Mouse (Mus musculus) gastrocnemius, adult 2 months (tissue): ENCODE data around the gene Hivep3. TPM values are rescaled to one million over a fixed set of nuclear protein-coding genes. Genes with fewer than 3 reads are reported as not detected.

Experiments used
- DNase-seq: peaks from one replicate; pipeline ENCODE4 v3.0.0; 2022
- H3K27ac ChIP-seq: fragments of 200-600 bp; 2 replicates; pipeline ENCODE4 v1.8.1; 2022; ENCODE audit warnings: mild to moderate bottlenecking
- H3K4me3 ChIP-seq: fragments of 200-600 bp; 2 replicates; pipeline ENCODE4 v1.8.1; 2022; ENCODE audit warnings: mild to moderate bottlenecking, moderate library complexity
- CTCF ChIP-seq: fragments of 200-600 bp; IDR thresholded peaks from 2 replicates; pipeline ENCODE4 v1.8.1; 2022; ENCODE audit warnings: antibody characterized with exemption, mild to moderate bottlenecking, moderate library complexity
- intact Hi-C: fragments of 180-260 bp; cut with DNase I; formaldehyde crosslinking; loops from one replicate; pipeline ENCODE4 v1.15.1; 2025
- total RNA-seq, 2 experiments: library from RNA; stranded (reverse); gene quantifications; 2 replicates each; pipeline ENCODE4 v1.2.3; 2021

Gene Hivep3
- total RNA-seq, 2 experiments from 2014 or later: 1.7 to 3.5 TPM

DNA sequence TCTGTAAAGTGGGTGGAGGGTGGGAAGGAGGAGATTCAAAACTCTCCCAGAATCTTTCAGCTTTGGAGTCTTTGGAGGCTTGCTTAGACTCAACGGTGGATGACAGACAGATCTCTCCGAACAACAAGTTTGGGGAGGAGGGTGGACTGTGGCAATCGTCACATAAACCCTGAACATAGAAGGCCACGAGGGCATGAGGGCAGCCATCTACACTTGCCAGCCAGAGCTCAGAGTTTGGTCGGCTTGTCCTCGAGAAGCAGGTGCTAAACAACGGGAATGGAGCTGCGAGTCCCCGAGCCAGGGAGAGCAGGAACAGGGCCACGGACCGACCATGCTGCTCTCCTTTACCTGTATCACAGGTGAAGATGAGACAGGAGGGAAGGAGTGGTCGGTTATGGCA, 242.2 kb downstream of the Hivep3 start:
- no peak for DNase-seq
- intact Hi-C loops: no loop called here
- Histone ChIP-seq H3K27ac (no peak overlapping the region), H3K4me3 (no peak overlapping the region)
- TF ChIP-seq CTCF: no peak

DNA sequence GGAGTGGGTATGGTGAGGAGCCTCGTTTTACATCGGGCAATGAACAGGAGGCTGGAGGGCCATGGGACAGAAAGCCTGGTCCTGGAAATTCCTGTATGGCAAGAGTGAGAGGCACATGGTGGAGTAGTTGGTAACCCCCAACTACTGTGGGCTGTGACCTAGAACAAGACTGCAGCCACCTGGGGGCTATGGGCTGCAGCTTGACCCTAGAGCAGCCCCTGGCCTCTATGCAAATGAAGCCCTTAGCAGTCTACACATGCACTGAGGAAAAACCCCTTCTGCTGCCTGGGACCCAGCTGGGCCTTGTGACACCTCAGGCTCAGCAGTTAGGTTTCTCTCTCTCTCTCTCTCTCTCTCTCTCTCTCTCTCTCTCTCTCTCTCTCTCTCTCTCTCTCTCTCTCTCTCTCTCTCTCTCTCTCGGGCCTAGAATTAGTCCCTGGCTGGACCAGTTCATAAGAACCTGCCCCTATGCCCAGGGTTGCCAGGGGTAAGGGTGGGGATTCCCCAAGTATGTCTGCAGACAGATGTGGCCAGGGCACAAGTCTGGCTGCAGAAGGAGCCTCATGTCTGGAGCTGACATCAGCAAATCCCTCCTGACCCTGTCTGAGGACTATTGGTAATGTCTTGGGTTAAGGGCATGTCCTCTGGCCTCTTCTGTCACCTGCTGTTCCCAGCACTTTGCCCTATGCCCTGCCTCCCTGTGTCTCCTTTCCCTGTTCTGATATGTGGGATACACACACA, 243.0 kb downstream of the Hivep3 start:
- no peak overlapping the region for H3K4me3 ChIP-seq
- DNase-seq: no peak
- intact Hi-C loops: no loop called here
- TF ChIP-seq CTCF: no peak
- H3K27ac ChIP-seq: no peak overlapping the region

- DNase-seq: no peak
- Histone ChIP-seq H3K27ac (no peak overlapping the region), H3K4me3 (no peak overlapping the region)
- TF ChIP-seq CTCF: no peak
- intact Hi-C loops: no loop called here
These were observed 244.4 kb downstream of the Hivep3 start for GRCm38 (mm10) chr4:119977817-119978491.

- TF ChIP-seq CTCF: no peak
- intact Hi-C loops: no loop called here
- DNase-seq: no peak
- Histone ChIP-seq H3K27ac (no peak overlapping the region), H3K4me3 (no peak overlapping the region)
These were observed 245.8 kb downstream of the Hivep3 start for GRCm38 (mm10) chr4:119979238-119979829.

DNA sequence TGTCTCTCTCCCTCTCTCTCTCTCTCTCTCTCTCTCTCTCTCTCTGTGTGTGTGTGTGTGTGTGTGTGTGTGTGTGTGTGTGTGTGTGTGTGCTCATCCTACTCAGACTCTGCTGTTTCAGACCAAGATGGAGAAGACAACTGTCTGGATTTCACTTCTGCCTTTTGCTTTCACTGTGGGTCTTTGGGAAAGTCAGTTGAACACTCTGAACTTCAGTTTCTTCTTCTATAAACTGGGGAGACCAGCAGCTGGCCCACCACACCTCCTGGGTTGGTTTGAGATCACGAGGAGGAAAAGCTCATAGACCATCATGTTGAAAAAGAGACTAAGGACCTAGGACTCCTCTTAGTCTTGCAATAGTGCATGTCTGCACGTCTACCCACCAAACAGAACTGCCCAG, 246.3 kb downstream of the Hivep3 start:
- intact Hi-C loops: no loop called here
- no peak for DNase-seq
- Histone ChIP-seq H3K27ac (no peak overlapping the region), H3K4me3 (no peak overlapping the region)
- no peak for TF ChIP-seq CTCF

DNA sequence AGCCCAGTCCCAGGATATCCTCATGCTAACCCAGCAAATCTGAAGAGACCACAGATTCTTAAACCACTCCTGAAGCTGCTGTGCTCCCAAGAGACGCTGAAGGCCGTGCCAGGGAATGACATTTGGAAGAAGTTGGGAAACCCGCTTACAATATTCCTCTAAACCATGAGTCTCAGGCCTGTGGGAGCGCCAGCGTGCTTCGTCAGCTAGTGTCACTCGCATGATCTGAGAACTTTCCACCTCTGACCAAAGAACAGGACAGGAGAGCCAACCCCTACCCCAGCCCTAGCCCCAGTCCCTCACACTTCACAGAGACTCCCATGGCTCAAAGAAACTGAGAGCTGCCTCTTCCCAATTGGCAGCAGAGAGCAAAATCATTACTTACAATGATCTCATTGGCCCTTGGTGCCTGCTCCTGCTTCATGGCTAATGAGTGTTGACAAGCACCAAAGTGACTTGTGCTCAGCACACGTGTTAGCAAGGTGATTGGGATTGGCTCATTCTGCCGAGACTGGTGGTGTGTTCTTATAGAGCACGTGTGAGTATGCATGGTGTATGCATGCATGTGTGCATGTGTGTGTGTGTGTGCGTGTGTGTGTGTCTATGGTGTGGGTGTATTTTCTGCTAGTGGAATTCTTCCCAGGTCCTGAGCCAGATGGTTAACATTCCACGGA, 247.6 kb downstream of the Hivep3 start:
- no peak for TF ChIP-seq CTCF
- H3K4me3 ChIP-seq: no peak overlapping the region
- H3K27ac ChIP-seq: no peak overlapping the region
- DNase-seq: no peak
- intact Hi-C loops: no loop called here

DNA sequence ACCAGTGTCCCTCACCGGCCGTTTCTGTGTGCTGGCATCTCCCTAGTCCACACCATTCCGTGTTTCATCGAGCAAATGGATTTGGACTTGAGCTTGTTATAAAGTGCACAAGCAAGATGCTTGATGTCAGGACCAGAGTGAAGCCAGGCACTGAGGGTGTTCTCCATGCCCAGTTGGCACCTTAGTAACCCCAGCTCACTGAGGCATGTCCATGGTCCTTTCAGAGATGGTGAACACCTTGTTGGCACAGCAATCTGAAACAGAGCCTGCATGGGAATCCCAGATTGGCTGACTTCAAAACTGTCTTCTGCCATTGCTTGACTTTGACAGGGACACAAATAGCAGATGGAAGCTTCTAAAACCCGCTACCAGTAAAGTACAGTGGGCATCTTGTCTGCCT, 252.5 kb downstream of the Hivep3 start:
- no peak overlapping the region for H3K4me3 ChIP-seq
- DNase-seq: no peak
- intact Hi-C loops: no loop called here
- TF ChIP-seq CTCF: no peak
- no peak overlapping the region for H3K27ac ChIP-seq

DNA sequence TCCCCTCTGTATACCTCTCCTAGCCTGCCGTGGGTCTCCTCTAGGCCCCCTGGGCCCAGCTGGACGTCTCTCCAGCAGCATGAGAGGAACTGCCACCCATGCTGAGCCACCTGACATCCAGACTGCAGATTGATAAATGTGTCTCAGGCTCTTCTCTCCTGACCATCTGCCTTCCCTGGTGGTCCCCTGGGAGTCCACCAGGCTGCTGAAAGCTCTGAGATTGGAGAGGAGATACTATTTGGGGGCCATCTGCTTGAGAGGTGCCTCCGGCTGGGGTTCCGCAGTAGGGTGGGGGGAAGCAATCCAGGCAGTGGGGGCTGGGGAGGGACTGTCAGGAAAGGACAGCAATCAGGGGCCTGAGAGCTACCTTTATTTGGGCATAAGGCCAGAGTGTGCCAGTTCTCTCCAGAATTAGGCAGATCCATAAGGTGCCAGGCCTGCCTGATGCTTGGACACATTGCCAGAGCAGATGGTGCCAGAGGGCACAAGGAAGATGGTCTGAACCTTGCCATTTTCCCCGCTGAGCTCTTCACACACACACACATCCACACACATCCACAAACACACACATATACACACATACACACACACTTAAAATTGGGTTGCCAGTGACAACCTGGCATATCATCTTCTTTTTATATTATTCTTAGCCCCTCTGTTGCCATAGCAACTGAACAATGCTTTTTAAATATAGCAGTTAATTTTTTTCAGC, 253.2 kb downstream of the Hivep3 start:
- DNase-seq: no peak
- H3K4me3 ChIP-seq: no peak overlapping the region
- intact Hi-C loops: no loop called here
- H3K27ac ChIP-seq: no peak overlapping the region
- TF ChIP-seq CTCF: no peak

DNA sequence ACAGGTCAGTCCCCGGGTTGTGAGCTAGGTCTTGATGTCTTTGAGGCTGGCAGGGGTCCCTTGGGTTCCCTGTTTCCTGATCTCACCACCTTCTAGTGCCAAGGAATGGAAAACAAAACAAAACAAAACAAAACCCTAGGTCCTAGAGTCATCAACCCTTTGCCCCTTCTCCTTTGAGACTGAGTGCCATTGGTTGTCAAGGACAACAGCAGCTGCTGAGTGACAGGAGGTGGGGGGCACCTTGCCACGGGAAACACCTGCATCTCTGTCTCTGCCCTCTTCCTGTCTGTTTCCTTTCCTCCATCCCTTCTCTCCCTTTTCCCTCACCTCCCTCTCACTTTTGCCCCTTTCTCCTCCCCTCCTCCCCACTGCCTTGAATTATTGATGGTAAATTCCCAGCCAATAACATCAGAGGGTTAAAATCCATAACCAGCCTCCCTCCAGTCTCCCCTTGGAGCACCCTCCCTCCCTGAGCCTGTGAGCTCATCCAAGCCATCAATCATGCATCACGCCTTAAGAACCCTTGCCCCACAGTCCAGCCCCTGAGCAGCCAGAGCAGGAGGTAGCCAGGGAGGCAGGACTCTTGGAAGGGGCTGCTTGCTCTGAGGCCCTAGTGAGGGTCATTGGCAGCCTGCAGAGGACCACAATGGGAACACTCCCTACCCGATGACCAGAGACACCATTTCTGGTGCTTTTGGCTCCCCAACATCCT, 253.9 kb downstream of the Hivep3 start:
- no peak overlapping the region for H3K27ac ChIP-seq
- DNase-seq: no peak
- intact Hi-C loops: no loop called here
- no peak for TF ChIP-seq CTCF
- H3K4me3 ChIP-seq: no peak overlapping the region

DNA sequence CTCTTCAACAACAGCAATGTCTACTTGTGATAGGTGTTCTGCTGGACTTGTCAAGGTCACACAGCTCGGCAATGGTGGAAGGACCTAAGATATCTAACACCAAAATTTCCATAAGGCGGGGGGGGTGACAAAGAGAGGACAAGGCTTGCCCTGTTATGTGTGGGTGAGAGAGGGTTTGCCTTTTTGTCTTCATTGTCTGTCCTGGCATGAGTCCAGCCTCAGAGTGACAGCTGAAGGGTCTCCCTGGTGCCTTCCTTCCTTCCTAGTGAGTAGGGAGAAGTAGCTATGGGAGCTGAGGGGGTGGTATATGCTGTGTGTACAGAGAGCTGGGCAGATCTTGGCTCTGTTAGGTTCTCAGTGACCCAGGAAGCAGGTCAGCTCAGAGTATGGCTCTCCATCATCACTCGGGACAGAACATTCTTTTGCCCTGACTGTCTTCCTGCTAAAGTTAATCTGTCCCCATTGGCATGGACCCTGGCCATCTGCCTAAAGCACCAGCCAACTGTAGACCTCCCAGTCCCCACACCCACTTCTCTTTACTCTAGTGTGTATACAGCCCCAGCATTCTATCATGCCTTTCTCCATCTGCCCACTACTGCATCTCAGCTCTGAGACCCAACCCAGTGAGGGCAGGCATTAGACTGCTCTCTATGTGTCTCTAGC, 255.6 kb downstream of the Hivep3 start:
- H3K4me3 ChIP-seq: no peak overlapping the region
- no peak for TF ChIP-seq CTCF
- intact Hi-C loops: no loop called here
- no peak overlapping the region for H3K27ac ChIP-seq
- DNase-seq: no peak

GRCm38 (mm10) chr4:119990346-119990745, 256.8 kb downstream of the Hivep3 start:
- intact Hi-C loops: no loop called here
- Histone ChIP-seq H3K4me3 (no peak overlapping the region), H3K27ac (no peak overlapping the region)
- TF ChIP-seq CTCF: no peak
- DNase-seq: no peak

DNA sequence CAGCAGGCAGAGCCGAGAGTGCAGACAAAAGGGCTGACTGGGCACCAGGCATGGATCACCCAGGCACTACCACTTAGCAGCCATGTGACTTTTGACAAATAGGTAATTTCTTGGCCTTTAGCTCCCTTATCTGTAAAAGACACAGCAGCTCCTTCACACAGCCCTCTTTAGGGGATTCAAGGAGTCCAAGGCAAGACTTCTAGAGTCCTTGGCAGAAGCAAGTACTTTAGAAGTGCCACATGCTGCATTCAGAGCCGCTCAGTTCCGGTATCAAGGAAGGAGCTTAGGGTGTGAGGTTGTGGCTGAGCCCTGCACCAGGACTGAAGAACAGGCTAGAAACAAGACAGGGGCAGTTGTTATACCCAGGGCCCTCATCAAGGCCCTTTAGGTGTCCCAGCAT, 257.3 kb downstream of the Hivep3 start:
- no peak for TF ChIP-seq CTCF
- DNase-seq: no peak
- no peak overlapping the region for H3K27ac ChIP-seq
- intact Hi-C loops: no loop called here
- no peak overlapping the region for H3K4me3 ChIP-seq
